Mouse (Mus musculus): Measurements from ENCODE around the gene Zdhhc14.

DNA sequence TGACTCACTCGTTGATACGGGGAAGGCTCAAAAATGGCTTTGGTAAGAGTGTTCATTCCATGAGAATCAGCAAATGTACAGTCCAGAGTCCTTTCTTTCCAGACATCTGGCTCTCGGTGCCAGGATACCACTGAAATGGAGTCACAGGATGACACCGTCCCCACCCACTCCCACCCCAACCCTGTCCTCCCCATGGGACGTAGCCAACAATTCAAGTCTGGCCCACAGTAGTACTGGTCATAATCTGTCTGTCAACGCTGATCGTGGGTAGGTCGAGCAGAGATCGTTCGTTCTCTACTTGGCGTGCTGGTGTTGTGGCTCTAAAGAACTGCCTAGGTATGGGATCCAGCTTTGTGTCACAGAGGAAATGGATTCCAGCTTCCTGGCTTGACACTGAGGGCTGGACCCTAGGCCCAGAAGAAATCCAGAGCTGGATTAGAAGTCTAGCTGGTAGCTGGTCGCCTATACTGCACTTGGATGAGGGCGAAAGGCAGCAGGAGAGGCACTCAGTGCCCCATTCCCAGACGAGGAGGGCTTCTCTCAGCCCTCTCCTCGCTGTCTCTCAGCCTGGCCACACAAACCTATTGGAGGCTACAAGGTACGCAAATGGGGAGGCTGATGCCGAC lies 307.2 kb downstream of the Zdhhc14 start:
- no peak for TF ChIP-seq CTCF (IDR thresholded peaks at IDR 0.05; ENCODE audit: low read depth)
- TF ChIP-seq EP300 (IDR thresholded peaks at IDR 0.05; ENCODE audit: low read depth) = no peak
